Mouse (Mus musculus): ENCODE measurements around the gene Pabpc4.
A peak's percentile ranks its signal among the peaks of the same experiment; 100 is the strongest.

The Pabpc4 gene

DNA sequence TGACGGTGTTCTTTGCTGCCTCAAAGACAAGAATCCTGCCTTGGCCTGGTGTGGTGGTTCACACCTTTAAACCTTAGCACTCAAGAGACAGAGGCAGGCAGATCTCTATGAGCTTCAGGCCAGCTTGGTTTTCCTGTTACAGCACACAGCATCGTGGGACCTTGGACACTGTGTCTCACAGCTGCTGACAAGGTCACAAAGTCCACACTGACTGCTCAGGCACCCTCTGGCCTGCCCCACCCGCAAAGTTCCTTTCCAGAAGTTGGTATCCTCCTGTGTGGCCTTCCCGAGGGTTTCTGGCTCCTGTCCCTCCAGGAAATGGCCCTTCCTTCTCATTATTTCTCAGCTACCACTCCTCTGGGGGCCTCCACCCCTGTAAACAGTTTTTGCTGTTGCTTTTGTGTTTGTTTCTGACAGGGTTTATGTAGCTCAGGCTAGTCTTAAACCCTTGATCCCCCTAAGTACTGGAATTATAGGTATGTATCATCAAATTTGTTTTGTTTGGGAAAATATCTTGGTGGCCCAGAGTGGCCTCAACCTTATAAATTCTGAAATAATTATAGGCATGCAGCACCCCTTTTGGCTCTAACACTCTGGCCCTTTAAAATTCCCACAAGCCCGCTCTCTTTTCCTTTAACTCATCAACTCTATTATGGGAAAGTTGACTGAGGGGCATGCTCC lies at the start of gene Pabpc4:
TSS of gene Pabpc4 (plus strand) at position 631 of the 681 bp plus-strand sequence.
- DNase-seq (ENCODE audit: low read depth, low spot score), result no peak

DNA sequence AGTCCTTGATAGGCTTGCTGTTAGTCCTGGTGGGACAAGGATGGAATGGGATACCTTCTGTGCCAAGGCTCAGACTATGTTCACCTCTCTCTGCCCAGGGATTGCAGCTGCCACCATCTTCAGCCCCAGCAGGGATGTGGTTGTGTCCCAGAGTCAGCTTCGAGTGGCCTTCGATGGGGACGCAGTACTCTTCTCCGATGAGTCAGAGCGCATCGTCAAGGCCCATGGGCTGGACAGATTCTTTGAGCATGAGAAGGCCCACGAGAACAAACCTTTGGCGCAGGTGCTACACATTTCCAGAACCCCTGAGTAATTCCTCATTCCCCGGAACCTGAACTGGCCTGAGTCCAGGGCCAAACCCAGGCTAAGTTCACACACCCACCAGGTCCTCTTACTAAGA lies 48.2 kb upstream of the Pabpc4 start:
- no peak for DNase-seq (ENCODE audit: low read depth, low spot score)

DNA sequence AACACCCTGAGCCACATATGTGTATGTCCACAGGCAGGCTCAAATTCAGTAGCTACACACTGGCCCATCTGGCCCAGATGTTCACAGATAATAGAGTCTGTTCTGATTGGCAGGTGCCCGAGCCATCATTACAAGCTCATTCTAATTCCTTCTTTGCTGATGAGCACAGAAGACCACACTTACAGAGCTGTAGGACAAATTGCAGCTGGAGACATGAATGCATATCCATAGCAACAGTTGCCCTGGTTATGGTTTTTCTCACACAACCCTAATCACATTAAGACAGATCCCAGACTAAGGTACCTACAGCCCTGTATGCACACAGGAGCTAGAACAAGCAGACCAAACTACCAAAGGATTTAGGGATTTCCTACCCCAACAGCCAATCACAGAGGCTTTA lies 46.8 kb upstream of the Pabpc4 start:
- no peak for DNase-seq (ENCODE audit: low read depth, low spot score)

DNA sequence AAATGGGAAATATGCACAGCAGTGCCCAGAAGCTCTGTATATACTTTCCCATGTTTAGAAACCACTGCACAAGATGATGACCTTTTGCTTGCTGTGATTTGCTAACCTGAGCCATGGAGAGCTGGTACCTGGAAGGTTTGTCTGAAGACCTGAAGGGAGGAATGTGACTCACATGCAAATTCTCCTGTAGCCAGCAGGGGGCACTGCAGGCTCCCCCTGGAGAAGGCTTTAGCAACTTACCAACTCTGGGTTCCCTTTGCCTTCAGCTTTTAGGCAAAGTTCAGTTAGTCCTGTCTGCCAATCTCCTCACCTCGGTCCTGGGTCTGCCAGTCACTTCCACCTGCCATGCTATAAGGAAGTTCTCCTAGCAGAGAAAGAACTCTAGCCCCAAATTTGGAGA lies 45.4 kb upstream of the Pabpc4 start:
- DNase-seq (ENCODE audit: low read depth, low spot score), result no peak

DNA sequence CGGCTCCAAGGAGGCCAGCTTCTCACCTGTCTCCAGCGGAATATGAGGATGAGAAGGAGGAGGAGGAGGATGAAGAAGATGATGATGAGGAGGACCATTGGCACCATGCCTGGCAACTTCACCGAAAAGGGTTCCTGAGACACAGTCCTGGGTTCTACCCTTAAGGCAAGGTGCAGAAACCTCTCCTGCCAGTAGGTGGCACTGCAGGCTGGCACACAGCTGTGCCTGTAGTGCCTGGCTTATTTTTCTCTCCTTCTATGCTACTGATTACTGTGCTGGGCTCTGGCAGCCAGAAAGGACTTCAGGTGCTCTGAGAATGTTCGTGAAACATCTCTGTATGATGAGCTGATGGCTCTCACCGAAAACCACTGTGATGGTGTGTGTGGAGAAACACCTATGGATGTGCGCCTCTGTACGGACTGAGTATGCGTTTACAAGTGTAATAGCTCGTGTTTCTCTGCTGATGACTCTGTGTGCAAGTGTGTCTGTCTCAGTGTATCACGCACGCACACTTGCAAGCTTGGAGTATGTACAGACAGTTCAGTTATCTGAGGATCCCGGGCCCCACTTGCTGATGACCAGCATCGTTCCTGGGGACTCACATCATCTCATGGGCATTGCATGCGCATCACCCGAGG lies 42.3 kb upstream of the Pabpc4 start:
- peak; percentile 61 for DNase-seq (ENCODE audit: low read depth, low spot score)

DNA sequence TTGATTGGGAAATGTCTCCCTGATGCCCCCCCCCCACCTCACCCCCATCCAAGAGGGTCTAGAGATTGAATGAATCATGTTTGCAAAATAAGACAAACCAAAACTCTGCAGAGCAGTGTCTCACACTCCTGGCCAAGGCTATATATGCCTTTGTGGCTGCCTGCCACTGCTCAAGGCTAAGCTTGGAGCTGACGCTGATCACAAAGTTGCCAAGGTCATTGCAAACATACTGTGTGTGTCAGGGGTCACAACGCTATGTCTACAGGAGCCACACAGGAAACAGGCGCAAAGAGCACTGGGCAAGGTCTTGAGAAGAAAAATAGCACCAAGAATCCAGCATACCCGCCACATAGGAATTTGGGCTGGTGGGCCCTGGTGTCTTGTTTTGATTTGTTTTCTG lies 41.5 kb upstream of the Pabpc4 start:
- DNase-seq (ENCODE audit: low read depth, low spot score), result no peak

DNA sequence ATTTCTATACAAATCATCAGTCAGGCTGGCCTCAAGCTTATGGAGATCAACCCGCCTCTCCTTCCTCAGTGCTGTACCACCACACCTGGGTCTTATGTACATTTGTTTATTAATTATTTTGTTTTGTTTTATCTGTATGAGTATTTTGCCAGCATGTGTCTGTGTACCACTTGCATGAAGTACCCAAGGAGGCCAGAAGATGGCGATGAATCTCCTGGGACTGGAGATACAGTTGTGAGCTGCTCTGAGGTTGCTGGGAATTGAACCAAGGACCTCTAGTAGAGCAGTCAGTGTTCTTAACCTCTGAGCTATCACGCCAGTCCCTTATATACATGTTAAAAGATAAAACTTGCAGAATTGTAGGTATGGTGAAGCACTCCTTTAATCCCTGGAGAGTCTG lies 38.8 kb upstream of the Pabpc4 start:
- no peak for DNase-seq (ENCODE audit: low read depth, low spot score)

DNA sequence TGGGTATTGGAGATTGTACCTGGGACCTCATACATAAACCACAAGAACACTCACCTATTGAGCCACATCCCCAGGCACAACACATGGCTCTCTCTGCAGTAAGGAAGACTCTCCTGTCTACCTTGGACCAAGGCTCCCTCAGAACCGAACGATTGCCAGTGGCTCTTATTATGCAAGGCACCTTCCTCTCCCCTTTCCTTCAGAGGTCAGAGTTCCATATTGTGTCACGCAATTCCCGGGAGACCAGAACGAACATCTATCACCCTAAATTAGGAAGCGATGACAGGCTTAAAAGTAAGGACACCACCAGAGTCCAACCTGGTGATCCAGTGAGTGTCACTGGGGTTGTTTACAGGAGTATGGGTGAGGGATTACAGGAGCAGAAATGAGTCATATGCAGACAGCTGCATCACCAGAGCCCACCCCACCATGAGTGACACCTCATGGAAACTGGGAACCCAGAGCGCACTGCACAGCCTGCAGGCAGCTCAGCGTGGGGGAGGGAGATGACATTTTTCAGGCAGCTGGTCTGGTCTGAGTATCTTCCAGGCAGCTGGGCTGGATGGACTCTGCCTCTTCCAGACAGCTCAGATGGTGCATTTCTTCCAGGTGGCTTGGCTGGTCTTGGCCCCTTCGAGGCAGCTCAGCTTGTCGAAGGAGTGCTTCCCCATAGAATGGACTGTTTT lies 36.3 kb upstream of the Pabpc4 start:
- no peak for DNase-seq (ENCODE audit: low read depth, low spot score)

DNA sequence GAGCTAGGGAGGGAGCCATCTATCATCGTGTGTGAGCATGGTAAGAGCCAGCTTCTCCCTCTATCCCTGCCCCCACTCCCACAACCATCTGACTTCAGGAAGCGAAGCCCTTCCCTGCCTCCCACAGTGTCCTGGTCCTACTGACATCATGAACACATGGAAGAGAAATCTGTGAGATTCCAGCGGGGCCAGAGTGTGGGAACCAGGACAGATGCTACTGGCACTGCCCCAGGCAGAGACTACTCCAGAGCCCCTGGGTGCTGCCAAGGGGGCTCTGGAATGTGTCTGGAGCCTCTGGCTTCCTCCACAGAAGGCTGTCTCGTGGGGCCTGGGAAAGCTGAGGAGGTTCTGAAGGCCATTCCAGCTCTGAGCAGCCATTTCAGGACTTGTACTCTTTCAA lies 34.4 kb upstream of the Pabpc4 start:
- no peak for DNase-seq (ENCODE audit: low read depth, low spot score)

DNA sequence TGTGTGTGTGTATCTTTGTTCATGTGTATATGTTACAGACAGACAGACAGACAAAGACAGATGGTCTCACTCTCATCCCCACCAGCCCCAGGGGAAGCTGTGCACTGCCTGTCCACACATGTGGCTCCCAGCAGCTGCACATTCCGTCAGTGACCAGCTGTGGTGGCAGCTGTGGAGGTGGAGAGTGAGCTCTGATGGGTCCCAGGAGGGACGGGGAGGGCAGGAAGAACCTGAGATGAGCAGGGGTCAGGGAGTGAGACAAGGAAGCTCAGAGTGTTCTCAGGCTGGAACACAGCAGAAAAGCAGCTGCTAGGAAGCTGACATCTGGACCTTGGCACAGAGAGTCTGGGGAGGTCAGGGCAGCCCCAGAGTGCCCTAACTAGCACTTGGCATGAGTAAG lies 33.9 kb upstream of the Pabpc4 start:
- DNase-seq (ENCODE audit: low read depth, low spot score), result no peak

DNA sequence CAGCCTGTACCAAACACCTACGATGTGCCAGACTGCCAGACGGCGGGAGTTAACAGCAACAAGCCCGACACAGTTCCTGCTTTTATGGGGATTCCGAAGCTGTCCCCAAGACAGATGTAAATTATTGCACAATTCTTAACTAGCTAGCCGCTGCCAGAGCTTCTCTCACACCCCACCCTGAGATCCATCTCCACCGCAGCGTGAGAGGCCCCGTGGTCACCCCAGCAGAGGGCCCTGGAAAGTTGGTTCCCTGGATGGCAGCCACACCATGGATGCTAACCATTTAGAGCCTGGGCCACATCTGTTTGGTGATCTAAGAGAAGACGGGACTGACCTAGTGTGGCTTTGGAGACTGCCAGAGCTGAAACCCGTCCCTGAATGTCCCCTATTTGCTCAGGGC lies 33.0 kb upstream of the Pabpc4 start:
- no peak for DNase-seq (ENCODE audit: low read depth, low spot score)

DNA sequence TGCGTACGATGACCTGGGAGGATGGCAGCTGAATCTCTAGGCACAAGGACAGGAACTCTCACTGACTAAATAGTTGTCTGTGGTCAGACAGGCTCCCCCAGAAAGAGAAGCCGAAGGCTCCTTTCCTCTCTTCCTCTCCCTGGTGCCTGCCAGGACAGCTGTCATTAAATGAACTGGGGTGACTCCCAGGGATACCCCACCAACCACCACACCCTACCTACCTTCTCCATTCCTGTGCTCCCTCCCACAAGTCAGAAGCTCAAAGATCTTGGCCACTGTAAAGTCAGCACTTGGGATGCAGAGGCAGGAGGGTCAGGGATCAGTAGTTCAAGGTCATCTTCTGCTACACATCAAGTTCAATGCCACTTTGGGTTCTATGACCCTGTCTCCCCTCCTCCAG lies 29.3 kb upstream of the Pabpc4 start:
- DNase-seq (ENCODE audit: low read depth, low spot score), result no peak

DNA sequence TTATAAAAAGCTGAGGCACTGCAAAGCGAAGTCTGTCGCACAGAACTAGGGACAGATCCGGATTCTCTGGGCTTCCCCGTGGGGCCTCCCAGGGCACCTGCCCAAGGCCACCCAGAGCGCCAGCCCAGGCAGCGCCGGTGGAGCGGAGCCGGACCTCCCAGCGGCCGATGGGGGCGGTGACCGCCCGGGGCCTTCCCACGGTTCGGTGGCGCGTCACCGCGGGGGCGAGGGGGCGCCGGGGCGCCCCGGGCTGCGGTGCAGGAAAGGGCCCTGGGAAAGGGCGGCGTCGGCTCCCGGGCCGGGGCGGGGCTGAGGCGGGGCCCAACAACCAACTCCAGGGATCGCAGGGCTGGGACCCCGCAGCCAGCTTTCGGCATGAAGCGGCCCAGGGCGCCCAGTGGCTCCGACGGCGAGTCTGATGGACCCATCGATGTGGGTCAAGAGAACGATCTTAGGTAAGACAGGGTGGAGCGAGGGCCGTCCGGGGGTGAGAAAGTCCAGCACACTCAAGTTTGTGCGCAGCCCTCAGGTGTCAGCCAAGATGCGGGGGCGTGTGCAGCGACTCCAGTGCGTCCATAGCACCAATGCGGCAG lies 28.6 kb upstream of the Pabpc4 start, which contains the start of gene Heyl:
TSS of gene Heyl (plus strand) at position 65 of the 593 bp plus-strand sequence.
- no peak for DNase-seq (ENCODE audit: low read depth, low spot score)

DNA sequence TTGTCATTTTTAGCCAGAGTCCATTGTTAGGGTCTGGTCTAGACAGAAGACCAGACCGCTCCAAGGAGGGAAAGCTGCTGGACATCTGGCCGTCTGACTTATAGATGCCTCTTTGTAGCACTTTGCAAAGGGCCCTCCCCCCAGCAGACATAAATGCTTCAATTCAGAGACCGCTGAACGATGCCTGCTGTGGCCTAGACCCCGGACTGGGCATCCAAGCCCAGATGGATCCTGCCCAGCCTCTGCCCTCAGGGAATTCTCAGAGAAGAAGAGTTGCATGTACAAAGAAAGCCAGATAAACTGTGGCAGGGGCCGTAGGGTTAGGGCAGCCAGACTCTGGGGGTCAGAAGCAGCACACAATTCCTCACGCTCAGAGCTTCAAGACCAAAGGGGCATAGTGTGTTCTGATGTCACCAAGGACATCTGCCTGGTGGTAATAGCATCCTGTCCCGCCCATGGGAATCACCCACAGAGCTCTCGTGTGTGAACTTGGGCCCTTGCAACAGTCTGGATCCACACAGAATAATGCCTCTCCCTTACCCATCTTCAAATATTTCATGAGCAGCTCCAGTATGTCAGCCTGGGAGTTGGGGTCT lies 26.2 kb upstream of the Pabpc4 start:
- DNase-seq (ENCODE audit: low read depth, low spot score), result no peak

DNA sequence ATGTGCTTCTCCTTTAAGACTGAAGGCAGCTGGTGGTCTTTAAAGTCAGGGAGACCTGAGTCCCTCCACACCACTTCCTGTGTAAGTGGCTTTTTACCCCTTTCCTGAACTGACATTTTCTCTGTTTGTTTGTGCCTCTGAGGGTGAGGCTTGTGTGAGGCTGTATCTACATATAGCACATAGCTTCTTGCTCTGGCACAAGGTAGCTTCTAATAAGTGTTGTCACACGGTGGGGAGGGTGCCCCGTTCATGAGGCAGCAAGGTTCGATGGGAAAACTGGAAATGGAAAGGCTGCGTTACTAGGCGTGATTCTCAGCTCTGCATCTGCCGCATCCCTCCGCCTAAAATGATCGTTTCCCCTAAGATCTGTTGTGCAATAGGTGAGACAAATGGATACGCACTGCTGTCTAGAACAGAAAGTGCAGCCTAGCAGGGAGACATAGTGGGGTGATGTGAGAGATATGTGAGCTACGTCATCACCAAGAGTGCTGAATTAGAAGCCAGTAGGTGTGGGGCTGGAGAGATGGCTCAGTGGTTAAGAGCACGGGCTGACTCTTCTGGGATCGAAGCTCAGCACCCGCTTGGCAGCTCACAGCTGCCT lies 25.6 kb upstream of the Pabpc4 start:
- DNase-seq (ENCODE audit: low read depth, low spot score), result no peak

DNA sequence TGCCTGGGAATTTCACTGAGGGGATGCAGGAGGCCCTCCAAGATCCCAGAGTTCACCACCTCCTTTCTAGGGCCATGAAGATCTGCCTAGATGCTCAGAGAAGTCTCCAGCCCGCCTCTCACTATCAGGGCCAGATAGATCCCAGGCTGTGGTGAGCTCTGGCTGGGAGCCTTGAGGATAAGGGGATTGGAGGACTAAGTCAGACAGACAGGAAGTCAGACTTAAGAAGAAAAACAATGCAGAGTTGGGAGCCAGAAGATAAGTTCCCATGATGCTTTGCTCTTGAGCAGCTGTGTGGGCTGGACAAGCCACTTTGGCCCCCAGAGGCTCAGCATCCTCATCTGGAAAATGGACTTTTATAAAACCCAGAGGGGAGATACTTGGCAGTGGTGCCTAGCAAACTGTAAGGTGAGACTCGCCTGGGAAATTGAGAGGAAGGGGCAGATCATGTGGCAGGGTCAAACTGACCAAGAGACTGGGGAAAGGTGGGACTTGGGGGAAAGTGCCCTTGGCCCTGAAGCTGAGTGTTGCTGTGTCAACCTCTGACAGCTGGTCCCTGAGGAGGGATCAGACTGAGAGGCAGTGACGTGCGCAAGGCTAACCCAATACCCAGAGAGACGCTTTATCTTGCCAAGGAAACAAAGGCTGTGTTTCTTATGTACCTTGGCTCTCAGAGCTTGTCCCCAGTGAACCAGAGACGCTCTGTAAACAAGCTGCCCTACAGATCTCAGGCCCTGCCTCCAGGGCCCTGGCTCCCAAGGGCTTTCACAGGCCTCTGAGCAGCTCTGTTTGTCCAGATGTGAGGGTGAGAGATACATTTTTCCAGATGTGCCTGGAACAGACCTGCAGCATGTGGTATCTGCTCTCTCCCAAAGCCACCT lies 24.5 kb upstream of the Pabpc4 start:
- no peak for DNase-seq (ENCODE audit: low read depth, low spot score)

DNA sequence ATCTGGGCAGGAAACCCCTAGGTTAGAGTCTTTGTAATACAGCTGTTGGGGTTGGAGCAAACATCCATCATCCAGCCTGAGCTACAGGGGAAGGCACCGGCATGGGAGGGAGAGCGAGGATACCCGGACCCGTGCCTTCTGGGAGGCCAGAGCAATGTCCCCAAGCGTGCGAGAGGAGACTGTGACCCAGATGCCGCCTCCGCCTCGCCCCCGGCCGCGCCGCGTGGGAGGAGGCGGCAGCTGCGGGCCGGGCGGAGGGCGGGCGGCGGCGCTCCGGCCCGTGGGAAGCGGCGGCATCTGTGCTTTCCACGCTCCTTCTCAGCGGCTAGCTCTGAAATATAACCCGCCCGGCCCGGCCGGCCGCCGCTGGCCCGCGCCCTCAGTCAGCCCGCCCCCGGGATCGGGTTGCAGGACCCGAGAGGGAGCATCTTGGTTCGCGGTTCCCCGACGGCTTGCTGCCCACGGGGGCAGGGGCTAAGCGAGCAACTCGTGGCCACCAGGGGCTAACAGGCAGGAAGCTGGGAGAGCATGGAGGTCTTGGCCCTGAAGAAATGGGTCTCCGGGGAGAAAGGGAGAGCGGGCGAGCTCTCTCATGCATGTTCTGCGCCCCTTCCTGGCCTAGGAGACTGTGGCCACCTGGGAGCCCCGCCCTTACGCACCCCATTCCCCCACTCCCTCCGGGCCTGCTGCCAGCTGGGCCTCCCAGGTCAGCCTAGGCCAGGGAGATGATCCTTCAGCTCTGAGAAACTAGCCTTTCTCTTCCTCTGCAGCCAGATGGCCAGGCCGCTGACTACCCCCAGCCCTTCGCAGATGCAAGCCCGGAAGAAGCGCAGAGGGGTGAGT lies 22.6 kb upstream of the Pabpc4 start:
- peak; percentile 80 for DNase-seq (ENCODE audit: low read depth, low spot score)

DNA sequence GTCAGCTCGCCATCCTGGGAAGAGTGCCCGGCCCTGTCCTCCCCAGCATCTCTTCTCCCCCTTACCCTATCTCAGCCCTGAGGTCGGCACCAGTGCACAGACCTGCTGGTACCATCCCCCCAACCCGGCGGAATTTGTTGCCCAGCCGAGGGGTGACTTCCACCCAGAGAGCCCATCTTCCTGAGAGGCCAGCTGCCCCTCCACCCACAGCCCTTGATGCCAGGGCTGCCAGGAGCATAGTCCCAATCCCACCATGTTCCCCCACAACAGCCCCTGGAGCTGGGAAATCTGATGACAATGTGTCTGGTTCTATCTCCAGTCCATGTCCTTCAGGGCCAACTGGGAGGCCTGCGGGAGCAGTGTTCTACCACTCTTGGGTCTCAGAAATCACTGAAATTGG lies 15.9 kb upstream of the Pabpc4 start:
- DNase-seq (ENCODE audit: low read depth, low spot score), result no peak

DNA sequence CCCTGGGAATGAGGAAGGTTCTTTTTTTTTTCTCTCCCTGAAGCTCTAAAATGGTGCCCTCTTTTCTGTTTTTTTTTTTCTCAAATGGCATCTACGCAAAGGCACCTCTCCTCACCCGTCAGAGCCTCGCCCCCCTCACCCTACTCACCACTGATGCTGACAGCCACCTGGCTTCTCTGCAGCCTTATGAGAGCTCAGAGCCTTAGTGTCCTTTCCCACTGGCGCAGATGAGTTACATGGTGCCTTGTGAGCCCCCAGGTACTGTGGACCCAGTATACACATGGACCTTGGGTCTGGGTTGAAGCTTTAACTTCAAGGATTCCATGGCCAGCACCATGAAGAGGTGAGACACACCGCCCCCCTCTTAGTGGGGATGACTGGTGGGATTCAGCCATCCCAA lies 15.5 kb upstream of the Pabpc4 start:
- DNase-seq (ENCODE audit: low read depth, low spot score), result no peak

Data from retina, postnatal 7 days (tissue).